Mouse (Mus musculus): ENCODE data around the gene Col4a4. TPM values are rescaled to one million over a fixed set of nuclear protein-coding genes. Genes with fewer than 3 reads are reported as not detected.

The Col4a4 gene
- polyA plus RNA-seq, 1 experiment = 26.5 TPM

DNA sequence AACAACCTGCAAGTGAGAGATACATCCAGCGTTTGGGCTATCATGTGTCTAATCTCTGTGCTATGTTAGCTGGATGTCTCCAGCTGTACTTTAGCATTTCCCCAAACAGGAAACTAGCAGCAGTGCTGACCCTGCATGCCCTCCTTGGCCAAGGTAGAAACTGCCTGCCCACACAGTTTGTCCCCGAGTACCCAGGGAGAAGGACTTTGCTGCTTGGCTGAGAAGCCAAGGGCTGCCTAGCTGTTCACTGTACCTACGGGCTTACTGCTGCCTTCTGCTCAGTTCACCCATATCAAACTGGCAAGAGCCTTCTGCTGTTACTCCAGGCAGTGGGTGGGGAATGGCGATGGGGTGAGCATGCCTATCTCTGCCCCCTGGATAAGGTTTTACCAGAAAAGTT is 3.6 kb upstream of the Col4a4 start:
- 35% methylated on average over 4 of the region's 4 CpGs for WGBS
- Histone ChIP-seq H3K4me1 (ENCODE audit: control insufficient read depth, insufficient read depth, low read length) (peaks cover 4% of the 10 kb centered on the region; the same call in 1 of the 2 replicates), H3K4me3 (replicated peaks; ENCODE audit: extremely low read depth, low read depth, low read length) (no peak overlapping the region)
- no peak for DNase-seq
- TF ChIP-seq CTCF (IDR thresholded peaks at IDR 0.05; ENCODE audit: insufficient read depth, low read length) = no peak
- TF ChIP-seq POLR2A (IDR thresholded peaks at IDR 0.05; ENCODE audit: borderline replicate concordance, extremely low read depth, low read depth, low read length) = no peak

DNA sequence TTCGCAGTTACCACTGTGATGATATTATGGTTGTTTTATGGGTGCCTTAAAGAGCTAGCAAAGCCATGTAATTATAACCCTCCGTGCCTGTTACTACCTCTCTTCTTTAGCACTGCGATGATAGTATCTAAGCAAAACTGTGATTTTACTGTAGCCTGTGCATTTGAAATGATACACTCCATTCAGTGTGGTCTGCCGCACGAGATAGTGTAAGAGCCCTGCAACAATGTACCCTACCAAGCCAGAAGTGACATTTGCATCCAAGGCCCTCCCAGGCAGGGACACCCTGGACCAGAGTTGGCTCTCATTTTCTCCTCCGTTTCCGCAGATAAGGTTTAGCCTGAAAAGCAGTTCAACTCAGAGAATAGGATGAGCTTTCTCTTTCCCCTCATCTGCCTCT is 668 bp downstream of the Col4a4 start:
- DNase-seq = no peak
- H3K4me3 ChIP-seq (replicated peaks; ENCODE audit: extremely low read depth, low read depth, low read length) = peak overlapping the region; percentile 6
- peaks cover 4% of the 10 kb centered on the region; the same call in 1 of the 2 replicates for H3K4me1 ChIP-seq (ENCODE audit: control insufficient read depth, insufficient read depth, low read length)
- WGBS = 69% methylated on average over 7 of the region's 7 CpGs
- TF ChIP-seq POLR2A (IDR thresholded peaks at IDR 0.05; ENCODE audit: borderline replicate concordance, extremely low read depth, low read depth, low read length) (no peak), CTCF (IDR thresholded peaks at IDR 0.05; ENCODE audit: insufficient read depth, low read length) (no peak)

DNA sequence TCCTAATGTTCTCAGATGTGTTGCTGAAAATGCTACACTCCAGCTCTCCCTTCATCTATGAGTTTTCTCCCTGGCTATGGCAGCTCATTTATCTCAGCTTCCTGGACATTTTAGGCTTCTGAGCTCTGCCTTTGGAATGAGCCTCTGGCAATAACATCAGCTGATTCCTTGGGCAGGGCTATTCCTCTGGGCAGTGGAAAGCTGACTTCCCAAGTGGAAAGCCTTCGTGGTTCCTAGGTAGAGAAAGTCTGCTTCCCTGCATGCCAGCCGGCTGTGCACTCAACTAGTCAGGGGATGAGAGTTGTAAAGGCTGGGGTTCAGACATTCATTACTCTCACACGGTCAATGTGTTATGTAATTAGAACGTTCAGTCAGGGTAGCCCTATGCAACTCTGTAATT is 8.3 kb downstream of the Col4a4 start:
- TF ChIP-seq POLR2A (IDR thresholded peaks at IDR 0.05; ENCODE audit: borderline replicate concordance, extremely low read depth, low read depth, low read length) = no peak
- no peak for TF ChIP-seq CTCF (IDR thresholded peaks at IDR 0.05; ENCODE audit: insufficient read depth, low read length)
- 40% methylated on average over 4 of the region's 4 CpGs for WGBS
- H3K4me3 ChIP-seq (replicated peaks; ENCODE audit: extremely low read depth, low read depth, low read length) = no peak overlapping the region

DNA sequence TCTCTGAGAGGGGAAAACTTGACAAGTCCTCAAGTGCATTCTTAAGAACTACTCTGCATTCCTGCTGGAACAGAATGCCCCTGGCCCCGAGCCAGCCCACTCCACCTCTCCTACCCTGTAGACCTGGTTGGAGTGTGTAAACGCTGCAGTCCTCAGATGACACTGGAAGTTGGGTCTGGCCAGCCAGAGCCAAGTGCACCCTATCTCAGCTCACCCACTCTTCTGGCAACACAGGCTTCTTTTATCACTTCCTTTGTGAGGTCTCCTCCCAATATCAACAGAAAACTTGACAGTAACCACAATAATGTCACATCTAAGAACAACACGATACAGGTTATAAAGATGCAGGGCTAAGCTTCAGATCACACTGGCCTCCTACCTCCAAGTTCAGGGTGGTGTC is 8.7 kb downstream of the Col4a4 start:
- Histone ChIP-seq H3K4me3 (replicated peaks; ENCODE audit: extremely low read depth, low read depth, low read length) (no peak overlapping the region), H3K4me1 (ENCODE audit: control insufficient read depth, insufficient read depth, low read length) (peaks cover 7% of the 10 kb centered on the region)
- TF ChIP-seq POLR2A (IDR thresholded peaks at IDR 0.05; ENCODE audit: borderline replicate concordance, extremely low read depth, low read depth, low read length) = peak; percentile 15; the same call in 1 of the 2 replicates
- TF ChIP-seq CTCF (IDR thresholded peaks at IDR 0.05; ENCODE audit: insufficient read depth, low read length) = no peak
- DNase-seq = peak; percentile 85
- WGBS = 36% methylated on average over 3 of the region's 3 CpGs

More for the DNA sequence above, 8.3 kb downstream of the Col4a4 start:
- peak; percentile 37 for DNase-seq
- H3K4me1 ChIP-seq (ENCODE audit: control insufficient read depth, insufficient read depth, low read length) = peaks cover 7% of the 10 kb centered on the region

DNA sequence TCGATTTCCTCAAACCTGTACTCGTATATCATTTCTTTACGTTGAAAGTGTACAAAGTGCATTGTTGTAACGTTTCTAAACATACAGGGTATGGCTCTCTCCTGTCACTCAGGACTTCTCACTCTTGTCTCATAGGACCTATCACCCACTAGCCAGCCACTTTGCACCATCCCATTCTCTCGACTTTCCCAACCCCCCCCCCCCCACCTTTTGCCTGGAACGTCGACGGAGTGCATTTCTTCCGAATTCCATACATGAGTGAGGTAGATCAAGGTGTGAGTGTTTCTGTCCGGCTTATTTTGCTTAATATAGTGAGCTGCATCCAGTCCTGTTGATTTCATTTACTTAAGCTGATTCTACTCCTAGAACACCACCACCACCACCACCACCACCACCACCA is 9.3 kb downstream of the Col4a4 start:
- DNase-seq = no peak
- WGBS = 73% methylated on average over 10 of the region's 10 CpGs
- peaks cover 7% of the 10 kb centered on the region for H3K4me1 ChIP-seq (ENCODE audit: control insufficient read depth, insufficient read depth, low read length)
- TF ChIP-seq CTCF (IDR thresholded peaks at IDR 0.05; ENCODE audit: insufficient read depth, low read length) = no peak
- no peak for TF ChIP-seq POLR2A (IDR thresholded peaks at IDR 0.05; ENCODE audit: borderline replicate concordance, extremely low read depth, low read depth, low read length)
- H3K4me3 ChIP-seq (replicated peaks; ENCODE audit: extremely low read depth, low read depth, low read length) = no peak overlapping the region

DNA sequence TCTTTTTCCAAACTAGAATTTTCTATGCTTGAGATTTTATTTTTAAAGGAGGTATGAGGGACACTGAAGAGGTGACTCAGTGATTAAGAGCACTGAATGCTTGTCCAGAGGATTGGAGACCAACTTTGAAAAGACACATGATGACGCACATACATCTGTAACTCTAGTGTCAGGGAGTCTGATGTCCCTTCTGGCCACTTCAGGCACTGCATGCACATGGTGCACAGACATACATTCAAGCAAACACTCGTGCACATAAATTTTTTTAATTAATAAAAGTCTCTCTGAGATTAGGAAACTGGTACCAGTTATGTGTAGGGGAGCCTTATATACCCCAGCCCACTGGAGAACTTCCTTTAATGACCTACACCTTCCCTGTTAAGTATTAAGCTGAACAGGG is 10.5 kb downstream of the Col4a4 start:
- DNase-seq = no peak
- H3K4me1 ChIP-seq (ENCODE audit: control insufficient read depth, insufficient read depth, low read length) = peaks cover 7% of the 10 kb centered on the region
- no peak for TF ChIP-seq CTCF (IDR thresholded peaks at IDR 0.05; ENCODE audit: insufficient read depth, low read length)
- no peak for TF ChIP-seq POLR2A (IDR thresholded peaks at IDR 0.05; ENCODE audit: borderline replicate concordance, extremely low read depth, low read depth, low read length)
- 79% methylated on average over 2 of the region's 2 CpGs for WGBS
- H3K4me3 ChIP-seq (replicated peaks; ENCODE audit: extremely low read depth, low read depth, low read length) = no peak overlapping the region

DNA sequence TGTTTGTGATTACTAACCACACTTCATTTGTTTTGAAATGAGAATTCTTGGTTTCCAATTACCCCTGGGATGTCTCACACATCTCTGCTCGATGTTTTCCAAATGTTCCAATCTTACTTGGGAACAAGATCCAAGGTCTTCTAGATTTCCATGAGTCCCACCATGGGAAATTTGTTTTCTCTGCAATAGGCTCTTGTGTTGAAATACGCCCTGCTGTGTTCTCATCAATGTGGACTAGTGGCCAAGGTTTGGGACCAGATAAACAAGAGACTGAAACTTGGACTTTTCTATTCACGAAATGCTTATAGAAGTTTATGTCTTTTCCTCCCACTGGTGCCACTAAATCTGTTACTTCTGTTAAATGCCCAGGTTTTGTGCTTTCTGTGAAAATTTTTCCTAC is 11.0 kb downstream of the Col4a4 start:
- Histone ChIP-seq H3K4me3 (replicated peaks; ENCODE audit: extremely low read depth, low read depth, low read length) (no peak overlapping the region), H3K4me1 (ENCODE audit: control insufficient read depth, insufficient read depth, low read length) (peaks cover 7% of the 10 kb centered on the region)
- 86% methylated on average over 3 of the region's 3 CpGs for WGBS
- DNase-seq = no peak
- TF ChIP-seq POLR2A (IDR thresholded peaks at IDR 0.05; ENCODE audit: borderline replicate concordance, extremely low read depth, low read depth, low read length) (no peak), CTCF (IDR thresholded peaks at IDR 0.05; ENCODE audit: insufficient read depth, low read length) (no peak)

DNA sequence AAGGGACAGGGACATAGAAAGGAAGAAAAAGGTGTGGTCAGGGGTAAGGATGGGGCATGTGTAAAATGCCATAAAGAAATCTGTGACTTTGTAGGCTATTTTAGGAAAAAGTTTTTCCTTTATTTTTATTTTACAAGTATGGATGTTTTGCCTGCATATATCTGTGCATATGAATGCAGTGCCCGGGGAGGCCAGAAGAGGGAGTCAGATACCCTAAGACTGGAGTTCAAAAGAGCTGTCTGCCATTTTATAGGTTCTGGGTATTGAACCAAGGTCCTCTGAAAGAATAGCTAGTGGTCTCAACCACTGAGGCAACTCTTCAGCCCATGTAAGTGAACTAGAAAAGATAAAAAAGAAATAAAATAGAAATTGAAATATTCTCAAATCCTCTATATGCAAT is 14.9 kb downstream of the Col4a4 start:
- no peak overlapping the region for H3K4me3 ChIP-seq (replicated peaks; ENCODE audit: extremely low read depth, low read depth, low read length)
- 59% methylated on average over 1 of the region's 1 CpGs for WGBS
- TF ChIP-seq CTCF (IDR thresholded peaks at IDR 0.05; ENCODE audit: insufficient read depth, low read length) = no peak
- TF ChIP-seq POLR2A (IDR thresholded peaks at IDR 0.05; ENCODE audit: borderline replicate concordance, extremely low read depth, low read depth, low read length) = no peak
- DNase-seq = no peak
- no peaks in the 10 kb centered on the region; the same call in 1 of the 2 replicates for H3K4me1 ChIP-seq (ENCODE audit: control insufficient read depth, insufficient read depth, low read length)

DNA sequence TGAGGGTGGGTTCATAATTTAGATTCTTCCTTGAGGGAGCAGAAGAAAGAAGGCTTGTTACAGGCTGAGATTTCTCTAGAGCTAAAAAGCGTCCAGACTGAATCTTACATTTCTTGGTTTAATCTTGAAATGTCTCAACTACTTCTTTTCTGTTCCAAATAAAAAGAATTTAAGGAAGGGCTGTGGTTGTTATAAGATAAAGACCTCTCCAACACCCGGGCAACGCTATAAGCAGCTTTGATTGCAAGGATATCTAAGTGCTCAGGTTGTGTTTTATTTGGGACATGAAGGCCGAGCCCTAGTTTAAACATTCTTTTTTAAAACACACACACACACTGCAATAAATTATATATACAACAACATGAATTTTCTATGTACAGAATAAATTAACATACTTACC is 17.2 kb downstream of the Col4a4 start:
- Histone ChIP-seq H3K4me3 (replicated peaks; ENCODE audit: extremely low read depth, low read depth, low read length) (no peak overlapping the region), H3K4me1 (ENCODE audit: control insufficient read depth, insufficient read depth, low read length) (no peaks in the 10 kb centered on the region)
- DNase-seq = no peak
- WGBS = 62% methylated on average over 4 of the region's 4 CpGs
- TF ChIP-seq CTCF (IDR thresholded peaks at IDR 0.05; ENCODE audit: insufficient read depth, low read length) = no peak
- no peak for TF ChIP-seq POLR2A (IDR thresholded peaks at IDR 0.05; ENCODE audit: borderline replicate concordance, extremely low read depth, low read depth, low read length)

DNA sequence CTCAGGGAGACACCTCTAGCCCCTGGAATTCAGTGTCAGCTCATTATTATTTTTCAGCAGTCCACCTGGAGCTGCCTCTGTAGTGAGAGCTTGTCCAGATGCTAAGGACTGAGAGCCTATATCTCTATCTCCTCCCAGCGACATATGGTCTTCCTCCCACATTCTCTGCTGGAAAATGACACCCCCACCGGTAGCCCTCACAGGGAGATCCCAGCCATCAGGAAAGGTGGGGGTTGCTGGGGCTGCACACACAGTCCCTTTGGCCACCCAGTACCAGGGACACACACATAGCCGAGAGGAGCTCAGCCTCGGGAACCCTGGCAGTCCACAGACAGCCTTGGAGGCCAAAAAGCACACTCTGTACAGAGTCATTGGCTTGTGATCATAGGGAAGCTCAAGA is 26.4 kb downstream of the Col4a4 start:
- no peaks in the 10 kb centered on the region for H3K4me1 ChIP-seq (ENCODE audit: control insufficient read depth, insufficient read depth, low read length)
- no peak overlapping the region for H3K4me3 ChIP-seq (replicated peaks; ENCODE audit: extremely low read depth, low read depth, low read length)
- no peak for DNase-seq
- TF ChIP-seq POLR2A (IDR thresholded peaks at IDR 0.05; ENCODE audit: borderline replicate concordance, extremely low read depth, low read depth, low read length) (no peak), CTCF (IDR thresholded peaks at IDR 0.05; ENCODE audit: insufficient read depth, low read length) (no peak)
- 57% methylated on average over 4 of the region's 4 CpGs for WGBS
